Mouse (Mus musculus): ENCODE measurements at regions not wholly inside any gene's neighbourhood (a gene's known extent, or its start where the extent isn't known, plus 50 kb on each side); places are given as distances from the start of the nearest gene placed in this dataset.

GRCm38 (mm10) chr6:107389892-107390291 lies 139.7 kb upstream of the Lrrn1 start:
- TF ChIP-seq CTCF (IDR thresholded peaks at IDR 0.05; ENCODE audit: low read depth, low read length), result no peak
- TF ChIP-seq POLR2A (IDR thresholded peaks at IDR 0.05; ENCODE audit: borderline replicate concordance, low read depth, low read length), result no peak
- no peaks in the 10 kb centered on the region for H3K4me1 ChIP-seq (ENCODE audit: control insufficient read depth, insufficient read depth, low read length)
- H3K27ac ChIP-seq (ENCODE audit: insufficient read depth, low read depth, low read length), result no peak overlapping the region
- H3K4me3 ChIP-seq (ENCODE audit: insufficient read depth, low read length), result no peak overlapping the region

- Histone ChIP-seq H3K4me1 (ENCODE audit: control insufficient read depth, insufficient read depth, low read length) (no peaks in the 10 kb centered on the region), H3K27ac (ENCODE audit: insufficient read depth, low read depth, low read length) (no peak overlapping the region), H3K4me3 (ENCODE audit: insufficient read depth, low read length) (no peak overlapping the region)
- no peak for TF ChIP-seq POLR2A (IDR thresholded peaks at IDR 0.05; ENCODE audit: borderline replicate concordance, low read depth, low read length)
- no peak for TF ChIP-seq CTCF (IDR thresholded peaks at IDR 0.05; ENCODE audit: low read depth, low read length)
Observed at GRCm38 (mm10) chr6:107394611-107395010, 135.0 kb upstream of the Lrrn1 start.

GRCm38 (mm10) chr6:107415766-107416165 lies 113.8 kb upstream of the Lrrn1 start:
- no peak for TF ChIP-seq CTCF (IDR thresholded peaks at IDR 0.05; ENCODE audit: low read depth, low read length)
- no peaks in the 10 kb centered on the region for H3K4me1 ChIP-seq (ENCODE audit: control insufficient read depth, insufficient read depth, low read length)

GRCm38 (mm10) chr6:107422091-107422490 lies 107.5 kb upstream of the Lrrn1 start:
- no peaks in the 10 kb centered on the region for H3K4me1 ChIP-seq (ENCODE audit: control insufficient read depth, insufficient read depth, low read length)

More at GRCm38 (mm10) chr6:107415766-107416165, 113.8 kb upstream of the Lrrn1 start:
- Histone ChIP-seq H3K27ac (ENCODE audit: insufficient read depth, low read depth, low read length) (no peak overlapping the region), H3K4me3 (ENCODE audit: insufficient read depth, low read length) (no peak overlapping the region)

GRCm38 (mm10) chr6:107426529-107426928 lies 103.0 kb upstream of the Lrrn1 start:
- Histone ChIP-seq H3K4me1 (ENCODE audit: control insufficient read depth, insufficient read depth, low read length) (no peaks in the 10 kb centered on the region), H3K27ac (ENCODE audit: insufficient read depth, low read depth, low read length) (no peak overlapping the region), H3K4me3 (ENCODE audit: insufficient read depth, low read length) (no peak overlapping the region)
- TF ChIP-seq CTCF (IDR thresholded peaks at IDR 0.05; ENCODE audit: low read depth, low read length) (no peak), POLR2A (IDR thresholded peaks at IDR 0.05; ENCODE audit: borderline replicate concordance, low read depth, low read length) (no peak)

More at GRCm38 (mm10) chr6:107422091-107422490, 107.5 kb upstream of the Lrrn1 start:
- Histone ChIP-seq H3K27ac (ENCODE audit: insufficient read depth, low read depth, low read length) (no peak overlapping the region), H3K4me3 (ENCODE audit: insufficient read depth, low read length) (no peak overlapping the region)
- TF ChIP-seq POLR2A (IDR thresholded peaks at IDR 0.05; ENCODE audit: borderline replicate concordance, low read depth, low read length) (no peak), CTCF (IDR thresholded peaks at IDR 0.05; ENCODE audit: low read depth, low read length) (no peak)

GRCm38 (mm10) chr6:107431033-107431432 lies 98.5 kb upstream of the Lrrn1 start:
- TF ChIP-seq POLR2A (IDR thresholded peaks at IDR 0.05; ENCODE audit: borderline replicate concordance, low read depth, low read length) (no peak), CTCF (IDR thresholded peaks at IDR 0.05; ENCODE audit: low read depth, low read length) (no peak)
- H3K27ac ChIP-seq (ENCODE audit: insufficient read depth, low read depth, low read length), result no peak overlapping the region
- no peaks in the 10 kb centered on the region for H3K4me1 ChIP-seq (ENCODE audit: control insufficient read depth, insufficient read depth, low read length)
- no peak overlapping the region for H3K4me3 ChIP-seq (ENCODE audit: insufficient read depth, low read length)

- Histone ChIP-seq H3K4me1 (ENCODE audit: control insufficient read depth, insufficient read depth, low read length) (no peaks in the 10 kb centered on the region), H3K4me3 (ENCODE audit: insufficient read depth, low read length) (no peak overlapping the region), H3K27ac (ENCODE audit: insufficient read depth, low read depth, low read length) (no peak overlapping the region)
- TF ChIP-seq POLR2A (IDR thresholded peaks at IDR 0.05; ENCODE audit: borderline replicate concordance, low read depth, low read length) (no peak), CTCF (IDR thresholded peaks at IDR 0.05; ENCODE audit: low read depth, low read length) (no peak)
Observed at GRCm38 (mm10) chr6:107442058-107442457, 87.5 kb upstream of the Lrrn1 start.

GRCm38 (mm10) chr6:107444336-107444735 lies 85.2 kb upstream of the Lrrn1 start:
- H3K27ac ChIP-seq (ENCODE audit: insufficient read depth, low read depth, low read length), result no peak overlapping the region
- no peaks in the 10 kb centered on the region for H3K4me1 ChIP-seq (ENCODE audit: control insufficient read depth, insufficient read depth, low read length)
- no peak overlapping the region for H3K4me3 ChIP-seq (ENCODE audit: insufficient read depth, low read length)
- TF ChIP-seq POLR2A (IDR thresholded peaks at IDR 0.05; ENCODE audit: borderline replicate concordance, low read depth, low read length) (no peak), CTCF (IDR thresholded peaks at IDR 0.05; ENCODE audit: low read depth, low read length) (no peak)

- Histone ChIP-seq H3K4me3 (ENCODE audit: insufficient read depth, low read length) (no peak overlapping the region), H3K27ac (ENCODE audit: insufficient read depth, low read depth, low read length) (no peak overlapping the region), H3K4me1 (ENCODE audit: control insufficient read depth, insufficient read depth, low read length) (no peaks in the 10 kb centered on the region)
- TF ChIP-seq POLR2A (IDR thresholded peaks at IDR 0.05; ENCODE audit: borderline replicate concordance, low read depth, low read length) (no peak), CTCF (IDR thresholded peaks at IDR 0.05; ENCODE audit: low read depth, low read length) (no peak)
Observed at GRCm38 (mm10) chr6:107459220-107459619, 70.3 kb upstream of the Lrrn1 start.

- TF ChIP-seq CTCF (IDR thresholded peaks at IDR 0.05; ENCODE audit: low read depth, low read length) (no peak), POLR2A (IDR thresholded peaks at IDR 0.05; ENCODE audit: borderline replicate concordance, low read depth, low read length) (no peak)
- no peak overlapping the region for H3K4me3 ChIP-seq (ENCODE audit: insufficient read depth, low read length)
- H3K27ac ChIP-seq (ENCODE audit: insufficient read depth, low read depth, low read length), result no peak overlapping the region
- no peaks in the 10 kb centered on the region for H3K4me1 ChIP-seq (ENCODE audit: control insufficient read depth, insufficient read depth, low read length)
Observed at GRCm38 (mm10) chr6:107462440-107462839, 67.1 kb upstream of the Lrrn1 start.

- no peaks in the 10 kb centered on the region for H3K4me1 ChIP-seq (ENCODE audit: control insufficient read depth, insufficient read depth, low read length)
- TF ChIP-seq CTCF (IDR thresholded peaks at IDR 0.05; ENCODE audit: low read depth, low read length), result no peak
- TF ChIP-seq POLR2A (IDR thresholded peaks at IDR 0.05; ENCODE audit: borderline replicate concordance, low read depth, low read length), result no peak
- no peak overlapping the region for H3K4me3 ChIP-seq (ENCODE audit: insufficient read depth, low read length)
- no peak overlapping the region for H3K27ac ChIP-seq (ENCODE audit: insufficient read depth, low read depth, low read length)
Observed at GRCm38 (mm10) chr6:107473395-107473794, 56.2 kb upstream of the Lrrn1 start.
